Mouse (Mus musculus) kidney, postnatal 0 days (tissue): ENCODE results near the gene Esrrg. TPM values are rescaled to one million over a fixed set of nuclear protein-coding genes. Genes with fewer than 3 reads are reported as not detected.

Experiments
- ATAC-seq: fragments of 200-750 bp; cut with Nextera tagmentation; replicated peaks from 2 replicates; pipeline ENCODE4 v1.8.0; 2017; ENCODE audit warnings: low read depth, moderate number of reproducible peaks, moderate TSS enrichment, moderate library complexity; ENCODE audit not compliant: low FRiP score
- DNase-seq: peaks from one replicate; pipeline ENCODE4 v3.0.0-alpha.2; 2016; ENCODE audit warnings: low spot score
- H3K27ac ChIP-seq: fragments of 300-500 bp; sonication (generic); 2 replicates; pipeline ENCODE4 v1.5.1; 2014; ENCODE audit warnings: mild to moderate bottlenecking
- H3K27me3 ChIP-seq: fragments of 300-500 bp; sonication (generic); 2 replicates; pipeline ENCODE4 v1.6.1; 2014; ENCODE audit warnings: low read length, mixed read lengths; ENCODE audit not compliant: insufficient read depth
- H3K36me3 ChIP-seq: fragments of 300-500 bp; sonication (generic); 2 replicates; pipeline ENCODE4 v1.6.1; 2014; ENCODE audit warnings: low read length, mixed read lengths; ENCODE audit not compliant: insufficient read depth
- H3K4me1 ChIP-seq: fragments of 300-500 bp; sonication (generic); replicated peaks from 2 replicates; pipeline ENCODE4 v1.6.1; 2014; ENCODE audit warnings: antibody characterized with exemption, low read length, mixed read lengths; ENCODE audit not compliant: insufficient read depth
- H3K4me2 ChIP-seq: fragments of 300-500 bp; sonication (generic); 2 replicates; pipeline ENCODE4 v1.6.1; 2014; ENCODE audit warnings: mild to moderate bottlenecking, low read length, moderate library complexity, mixed read lengths
- H3K4me3 ChIP-seq: fragments of 300-500 bp; sonication (generic); replicated peaks from 2 replicates; pipeline ENCODE4 v1.5.1; 2014; ENCODE audit warnings: low read depth, low read length
- H3K9ac ChIP-seq: fragments of 300-500 bp; sonication (generic); 2 replicates; pipeline ENCODE4 v1.6.1; 2014; ENCODE audit warnings: low read depth, low read length
- H3K9me3 ChIP-seq: fragments of 300-500 bp; sonication (generic); replicated peaks from 2 replicates; pipeline ENCODE4 v1.6.1; 2016; ENCODE audit warnings: low read length, inconsistent platforms, mixed read lengths
- CTCF ChIP-seq: IDR thresholded peaks from 2 replicates; pipeline ENCODE4 v1.5.1; 2016; ENCODE audit warnings: antibody characterized with exemption, low read depth, mild to moderate bottlenecking, moderate library complexity
- whole genome bisulfite sequencing: fragments of 180-500 bp; shearing (Covaris S2); extraction: QIAGEN DNeasy Blood & Tissue Kit; methylation state at CpG from one replicate; pipeline ENCODE4 v1.1.7; 2014; 5-methylcytosine and 5-hydroxymethylcytosine counted together
- polyA plus RNA-seq: library from polyadenylated mRNA; unstranded; fragments of >200 nt; fragmentation: Nextera tagmentation; extraction: Ambion mirVana; gene quantifications from 2 replicates; pipeline ENCODE4 v1.2.1, GENCODE M21; 2015

Esrrg gene
- polyA plus RNA-seq, 1 experiment from 2014 or later = 26.0 TPM

DNA sequence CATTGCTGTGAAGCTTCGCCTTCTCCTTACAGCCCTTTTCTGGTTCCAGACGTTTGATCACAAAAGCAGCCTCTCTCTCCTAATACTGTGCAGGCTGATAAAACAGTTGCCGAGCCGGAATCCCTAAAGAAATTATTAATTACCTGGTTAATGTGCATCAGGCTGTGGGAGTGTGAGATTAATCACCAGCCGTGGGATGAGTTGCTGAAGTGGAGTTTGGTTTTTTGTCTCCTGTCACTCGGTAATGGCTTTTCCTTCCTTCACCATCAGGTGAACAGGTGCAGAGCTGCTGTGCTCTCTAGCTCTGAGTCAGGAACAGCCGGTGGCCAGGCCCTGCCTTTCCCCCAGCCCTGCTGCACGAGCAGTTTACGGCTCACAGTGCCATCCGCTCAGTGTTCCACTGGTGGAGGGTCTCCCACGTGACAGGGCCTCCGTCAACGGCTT lies 212.8 kb downstream of the Esrrg start:
- ATAC-seq (peak; percentile 77), DNase-seq (peak; percentile 39)
- H3K27me3 ChIP-seq = no peaks in the 10 kb centered on the region
- no peaks in the 10 kb centered on the region for H3K36me3 ChIP-seq
- no peak overlapping the region for H3K9ac ChIP-seq
- H3K27ac ChIP-seq = peak overlapping the region; percentile 67
- WGBS = 29% methylated on average over 13 of the region's 13 CpGs
- no peak overlapping the region for H3K4me2 ChIP-seq
- no peaks in the 10 kb centered on the region for H3K9me3 ChIP-seq
- peaks cover 5% of the 10 kb centered on the region; the same call in 1 of the 2 replicates for H3K4me1 ChIP-seq
- TF ChIP-seq CTCF = no peak
- H3K4me3 ChIP-seq = no peak overlapping the region

GRCm38 (mm10) chr1:187823351-187823750 lies 214.8 kb downstream of the Esrrg start:
- Histone ChIP-seq H3K27ac (0 out of 2 replicates have a peak overlapping the region, but pooled peaks have one; percentile 63), H3K9ac (no peak overlapping the region), H3K4me3 (no peak overlapping the region), H3K27me3 (no peaks in the 10 kb centered on the region), H3K9me3 (no peaks in the 10 kb centered on the region), H3K4me1 (peaks cover 9% of the 10 kb centered on the region; the same call in 1 of the 2 replicates), H3K36me3 (no peaks in the 10 kb centered on the region), H3K4me2 (no peak overlapping the region)
- peak; percentile 49 for DNase-seq
- 56% methylated on average over 5 of the region's 5 CpGs for WGBS
- peak; percentile 88 for ATAC-seq
- TF ChIP-seq CTCF = no peak

- H3K9me3 ChIP-seq = no peaks in the 10 kb centered on the region
- H3K4me1 ChIP-seq = peaks cover 9% of the 10 kb centered on the region; the same call in 1 of the 2 replicates
- H3K4me3 ChIP-seq = no peak overlapping the region
- 75% methylated on average over 9 of the region's 9 CpGs for WGBS
- H3K4me2 ChIP-seq = no peak overlapping the region
- H3K27ac ChIP-seq = no peak overlapping the region
- H3K27me3 ChIP-seq = no peaks in the 10 kb centered on the region
- no peak overlapping the region for H3K9ac ChIP-seq
- ATAC-seq = no peak
- no peak for DNase-seq
- no peak for TF ChIP-seq CTCF
- H3K36me3 ChIP-seq = no peaks in the 10 kb centered on the region
Measured at GRCm38 (mm10) chr1:187825421-187826097, 217.0 kb downstream of the Esrrg start.

DNA sequence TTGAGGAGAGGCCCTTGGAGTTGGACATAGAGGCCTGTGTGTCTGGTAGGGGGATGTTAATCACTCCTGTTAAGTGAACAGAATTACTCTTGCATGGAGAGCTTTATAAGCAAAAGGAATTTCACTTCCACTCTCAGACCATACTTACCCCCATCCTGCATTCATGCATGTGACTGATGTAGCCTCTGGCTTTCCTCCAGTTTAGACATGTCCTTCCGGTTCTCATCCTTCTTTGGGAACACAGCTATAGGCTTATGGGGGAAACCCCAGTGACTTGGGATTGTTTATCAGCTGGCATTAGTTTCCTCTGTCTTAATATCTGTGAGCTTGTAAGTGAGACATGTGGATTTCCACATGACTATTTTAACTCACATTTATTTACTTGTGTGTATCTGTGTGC lies 217.5 kb downstream of the Esrrg start:
- Histone ChIP-seq H3K4me1 (peaks cover 9% of the 10 kb centered on the region; the same call in 1 of the 2 replicates), H3K27ac (no peak overlapping the region), H3K36me3 (no peaks in the 10 kb centered on the region), H3K4me2 (no peak overlapping the region), H3K4me3 (no peak overlapping the region), H3K9ac (no peak overlapping the region), H3K27me3 (no peaks in the 10 kb centered on the region), H3K9me3 (no peaks in the 10 kb centered on the region)
- no peak for TF ChIP-seq CTCF
- no peak for ATAC-seq
- 64% methylated on average over 1 of the region's 1 CpGs for WGBS
- DNase-seq = peak; percentile 24

DNA sequence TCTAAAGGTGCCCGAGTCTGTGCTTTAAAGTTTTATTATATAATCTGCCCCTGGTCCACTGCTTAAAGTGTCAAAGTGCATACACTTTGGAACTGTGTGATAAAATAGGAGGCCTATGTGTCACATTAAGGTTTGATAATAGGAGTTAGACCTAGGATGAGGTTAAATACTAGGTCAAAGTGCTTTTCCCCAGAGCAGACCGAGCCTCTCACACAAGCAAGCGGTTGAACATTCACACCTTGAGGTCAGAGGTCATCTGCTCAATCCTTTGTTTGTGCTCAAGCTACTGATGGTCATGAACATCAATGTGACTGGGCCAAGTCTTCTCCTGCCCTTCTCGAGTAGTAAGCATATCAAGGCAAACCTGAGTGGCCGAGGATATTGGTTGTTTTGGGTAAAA lies 218.3 kb downstream of the Esrrg start:
- Histone ChIP-seq H3K9me3 (no peaks in the 10 kb centered on the region), H3K27me3 (no peaks in the 10 kb centered on the region), H3K36me3 (no peaks in the 10 kb centered on the region), H3K4me3 (no peak overlapping the region), H3K27ac (no peak overlapping the region), H3K9ac (no peak overlapping the region), H3K4me2 (no peak overlapping the region), H3K4me1 (peaks cover 9% of the 10 kb centered on the region; the same call in 1 of the 2 replicates)
- DNase-seq = no peak
- ATAC-seq = no peak
- 60% methylated on average over 5 of the region's 5 CpGs for WGBS
- TF ChIP-seq CTCF = no peak

GRCm38 (mm10) chr1:187830937-187831336 lies 222.3 kb downstream of the Esrrg start:
- H3K4me2 ChIP-seq = no peak overlapping the region
- peaks cover 2% of the 10 kb centered on the region; the same call in 1 of the 2 replicates for H3K9me3 ChIP-seq
- no peak for ATAC-seq
- no peak for DNase-seq
- H3K9ac ChIP-seq = no peak overlapping the region
- H3K4me3 ChIP-seq = no peak overlapping the region
- H3K36me3 ChIP-seq = no peaks in the 10 kb centered on the region
- TF ChIP-seq CTCF = no peak
- WGBS = 57% methylated on average over 7 of the region's 7 CpGs
- no peak overlapping the region for H3K27ac ChIP-seq
- H3K27me3 ChIP-seq = no peaks in the 10 kb centered on the region
- 0 out of 2 replicates have a peak, but pooled peaks cover 13% of the 10 kb centered on the region for H3K4me1 ChIP-seq
